Mouse (Mus musculus): ENCODE data around the gene Mmel1. TPM values are rescaled to one million over a fixed set of nuclear protein-coding genes. Genes with fewer than 3 reads are reported as not detected.
A peak's percentile ranks its signal among the peaks of the same experiment; 100 is the strongest.

Mmel1 gene
- polyA plus RNA-seq (2012; rRNA removed): 0.06 and 0.07 TPM in 2 replicates

DNA sequence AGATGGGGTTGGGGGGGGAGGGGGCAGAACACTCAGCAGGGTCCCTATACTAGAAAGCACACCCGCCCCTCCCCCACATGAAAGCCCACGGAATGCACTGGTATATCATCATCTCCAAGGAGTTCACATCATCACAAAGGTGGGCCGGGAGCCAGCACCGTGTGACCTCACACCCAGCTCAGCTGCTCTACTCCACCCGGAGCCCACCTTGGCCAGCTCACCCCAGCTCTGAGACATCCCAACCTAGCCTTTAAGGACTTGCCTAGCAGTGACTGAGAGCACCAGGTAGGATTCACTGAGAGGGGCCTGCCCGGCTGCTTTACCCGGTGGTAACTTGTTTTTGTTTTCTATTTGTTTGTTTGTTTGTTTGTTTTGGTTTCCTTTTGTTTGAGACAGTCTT is at the start of gene Mmel1:
Gene Mmel1, plus strand, starts transcription at position 146 of the 400 bp plus-strand sequence.
- no peak for DNase-seq (ENCODE audit: low spot score)

DNA sequence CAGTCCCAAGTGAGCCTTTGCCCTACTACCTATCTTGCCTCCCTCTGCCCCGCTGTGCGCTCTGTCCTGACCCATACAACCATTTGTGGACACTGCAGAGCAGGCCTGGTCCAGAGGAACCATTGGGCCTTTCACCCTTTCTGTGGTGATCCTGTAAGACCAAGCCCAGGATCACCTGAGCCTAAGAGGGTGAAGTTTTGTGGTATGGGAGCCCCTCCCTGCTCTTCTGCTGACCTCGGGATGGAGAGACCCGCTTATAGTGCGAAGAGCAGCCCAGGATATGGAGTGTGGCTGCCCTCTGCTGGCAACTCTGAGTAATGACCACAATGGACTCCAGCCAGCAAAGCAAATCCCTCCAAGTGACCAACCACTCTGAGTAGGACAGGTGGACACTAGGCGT is 43.7 kb upstream of the Mmel1 start:
- no peak for DNase-seq (ENCODE audit: low spot score)

DNA sequence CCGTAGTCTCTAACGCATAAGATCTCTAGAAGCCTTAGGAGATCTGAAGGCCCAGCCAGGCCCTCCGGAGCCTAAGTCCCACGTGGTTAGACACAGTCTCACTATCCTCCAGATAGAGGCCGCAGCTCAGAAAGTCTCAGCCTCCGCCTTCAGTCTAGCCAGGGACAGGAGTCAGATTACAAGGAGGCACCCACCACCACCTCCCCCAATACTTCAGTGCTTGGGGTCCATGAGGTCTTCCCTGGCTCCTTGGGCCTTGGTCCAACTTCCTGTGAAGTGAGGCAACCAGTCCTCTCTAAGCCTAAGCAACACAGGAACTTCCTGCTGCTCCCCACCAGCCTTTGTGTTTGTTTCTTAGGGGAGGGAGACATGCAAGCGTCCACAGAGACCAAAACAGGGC is 43.2 kb upstream of the Mmel1 start:
- no peak for DNase-seq (ENCODE audit: low spot score)

DNA sequence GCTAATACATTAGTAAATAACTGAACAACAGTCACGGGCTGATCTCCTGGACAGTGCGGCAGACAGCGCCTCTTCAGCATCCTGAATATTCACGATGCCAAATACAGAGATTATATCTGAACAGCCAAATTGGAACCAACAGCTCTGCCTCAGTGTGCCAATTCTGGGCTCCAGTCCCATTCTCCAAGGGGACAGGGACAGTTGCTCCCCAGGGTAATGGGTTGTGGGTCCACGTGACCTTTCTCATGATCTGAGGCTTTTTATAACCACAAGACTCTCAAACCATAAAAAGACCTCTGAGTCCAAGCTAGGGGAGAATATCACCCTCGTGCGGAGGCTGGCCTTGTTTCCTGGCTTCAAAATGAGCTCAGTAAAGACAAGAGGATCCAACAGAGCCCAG is 42.2 kb upstream of the Mmel1 start:
- DNase-seq (ENCODE audit: low spot score): no peak

DNA sequence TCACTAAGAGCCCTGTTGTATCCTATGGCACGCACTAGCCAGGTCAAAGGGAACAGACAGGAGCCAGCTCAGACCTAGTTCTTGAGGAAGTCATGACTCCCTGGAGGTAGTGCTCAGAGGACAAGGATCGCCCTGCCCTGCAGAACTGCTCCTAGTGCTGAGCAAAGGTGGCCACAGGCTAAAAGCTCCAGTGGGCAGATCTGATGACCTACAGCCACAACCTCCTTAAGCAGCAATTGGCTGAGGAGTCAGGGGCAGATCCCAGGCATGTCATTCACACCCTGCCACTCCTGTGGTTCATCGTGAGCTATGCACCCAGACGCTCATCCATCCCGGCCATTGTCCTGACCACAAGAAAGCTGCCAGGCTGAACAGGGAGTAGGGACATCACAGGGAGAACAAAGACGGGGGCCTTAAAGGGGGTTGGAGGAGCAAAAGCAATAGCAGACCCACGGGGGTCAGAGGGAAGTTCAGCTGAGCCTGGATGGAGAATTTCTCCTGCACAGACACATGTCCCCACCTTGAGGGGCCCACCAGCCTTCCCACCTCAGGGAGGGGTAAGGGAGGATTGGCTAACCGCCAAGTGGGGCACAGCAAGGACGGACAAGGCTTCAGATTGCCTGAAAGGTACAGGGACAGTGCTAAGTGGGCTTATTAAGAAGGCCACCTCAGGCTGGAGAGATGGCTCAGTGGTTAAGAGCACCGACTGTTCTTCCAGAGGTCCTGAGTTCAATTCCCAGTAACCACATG is 41.3 kb upstream of the Mmel1 start:
- no peak for DNase-seq (ENCODE audit: low spot score)

DNA sequence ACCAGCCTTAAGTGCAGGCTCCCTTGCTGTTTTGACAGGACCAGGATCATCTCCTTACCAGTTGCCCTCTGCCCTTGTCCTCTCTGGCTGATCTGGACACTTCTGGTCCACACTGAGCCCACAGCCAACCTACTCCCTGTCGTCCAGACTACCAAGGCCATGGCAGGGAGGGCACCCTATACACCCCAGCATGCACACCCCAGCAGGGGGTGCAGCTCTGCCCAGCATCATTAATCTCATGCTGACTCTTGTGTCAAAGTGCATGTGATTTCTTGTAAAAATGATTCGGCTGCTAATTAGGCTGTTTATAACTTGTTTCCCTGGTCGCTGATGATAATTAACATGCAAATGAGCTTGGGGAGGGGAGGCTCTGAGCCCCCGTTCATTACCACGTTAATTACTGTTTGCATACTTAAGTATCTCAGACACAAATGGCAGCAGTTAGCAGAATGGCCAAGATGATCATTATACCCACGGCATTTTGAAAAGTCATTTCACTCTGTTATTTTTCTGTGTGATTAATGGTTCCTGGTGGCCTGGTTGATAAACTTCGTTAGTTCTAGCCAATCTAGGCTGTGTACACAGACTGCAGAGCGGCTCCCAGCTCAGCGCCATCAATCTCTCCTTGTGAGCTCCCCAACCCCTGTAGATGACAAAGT is 37.3 kb upstream of the Mmel1 start:
- no peak for DNase-seq (ENCODE audit: low spot score)

DNA sequence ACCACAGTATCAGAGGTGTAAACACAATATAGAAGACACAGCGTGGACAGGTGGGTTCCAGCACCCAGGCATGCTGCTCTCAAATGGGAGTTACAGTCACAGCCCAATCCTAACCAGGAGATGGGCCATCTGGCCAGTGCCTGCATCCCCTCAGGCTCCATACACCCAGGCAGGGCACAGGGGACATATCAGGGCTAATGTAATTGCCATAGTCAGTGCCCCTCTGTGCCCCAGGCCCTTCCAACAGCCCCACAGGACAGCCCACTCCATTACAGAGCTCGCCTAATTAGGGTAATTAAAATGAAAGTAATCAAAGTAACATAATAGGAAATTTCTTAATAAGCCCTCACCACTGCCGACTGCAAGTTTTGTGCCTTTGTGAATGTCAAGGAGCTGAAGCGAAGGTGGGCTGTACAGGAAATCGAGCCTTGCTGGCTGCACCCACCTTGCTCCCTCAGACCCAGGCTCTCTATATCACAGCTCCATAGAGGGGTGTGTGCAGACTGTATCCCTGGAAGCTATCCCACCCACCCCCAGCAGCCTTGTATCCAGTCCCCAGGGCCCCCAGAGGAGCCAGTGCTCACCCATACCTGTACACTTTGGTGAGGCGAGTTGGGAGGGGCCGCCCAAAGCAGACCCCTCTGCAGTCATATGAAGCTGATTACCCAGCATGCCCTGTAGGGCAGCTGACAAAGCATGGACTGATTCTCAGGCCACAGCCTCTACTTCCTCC is 33.0 kb upstream of the Mmel1 start:
- no peak for DNase-seq (ENCODE audit: low spot score)

DNA sequence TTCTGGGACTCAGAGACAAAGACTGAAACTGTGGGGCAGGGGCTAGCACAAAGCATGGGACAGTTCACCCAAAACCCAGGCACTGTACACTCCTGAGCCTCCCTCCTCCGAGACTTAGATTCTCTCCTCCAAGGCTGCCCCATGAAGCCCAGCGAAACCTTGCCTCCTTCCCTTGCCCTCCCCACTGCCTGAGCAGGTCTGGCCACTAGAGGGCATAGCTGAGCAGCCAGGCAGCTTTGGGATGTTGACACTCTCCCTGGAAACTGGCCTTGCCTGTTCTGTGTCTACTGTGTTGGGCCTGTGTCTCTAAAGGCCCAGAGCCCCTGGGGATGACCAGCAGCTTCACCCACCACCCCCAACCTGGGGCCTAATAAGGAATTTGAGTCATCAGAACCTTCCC is 32.2 kb upstream of the Mmel1 start, which contains the start of gene Ttc34:
Gene Ttc34, plus strand, starts transcription at position 290 of the 400 bp plus-strand sequence.
- DNase-seq (ENCODE audit: low spot score): peak; percentile 67

DNA sequence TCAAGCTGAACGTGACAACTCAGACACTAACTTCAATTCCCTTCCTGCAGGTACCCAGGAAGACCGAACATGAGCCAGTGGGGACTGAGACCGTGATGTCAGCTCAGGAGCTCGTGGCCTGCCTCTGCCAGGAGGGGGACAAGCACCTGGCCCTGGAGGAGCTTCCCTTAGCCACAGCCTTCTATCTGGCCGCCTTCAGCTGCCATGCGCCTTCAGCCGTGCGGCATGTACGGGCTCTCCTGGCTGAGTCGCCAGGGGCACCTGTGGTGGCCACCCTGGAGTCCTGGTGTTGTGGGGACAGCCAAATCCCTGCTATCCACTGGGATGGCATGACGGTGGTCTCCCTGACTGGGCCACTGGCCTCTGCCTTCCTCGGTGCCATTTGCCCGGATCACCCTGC is 30.6 kb upstream of the Mmel1 start:
- DNase-seq (ENCODE audit: low spot score): no peak

DNA sequence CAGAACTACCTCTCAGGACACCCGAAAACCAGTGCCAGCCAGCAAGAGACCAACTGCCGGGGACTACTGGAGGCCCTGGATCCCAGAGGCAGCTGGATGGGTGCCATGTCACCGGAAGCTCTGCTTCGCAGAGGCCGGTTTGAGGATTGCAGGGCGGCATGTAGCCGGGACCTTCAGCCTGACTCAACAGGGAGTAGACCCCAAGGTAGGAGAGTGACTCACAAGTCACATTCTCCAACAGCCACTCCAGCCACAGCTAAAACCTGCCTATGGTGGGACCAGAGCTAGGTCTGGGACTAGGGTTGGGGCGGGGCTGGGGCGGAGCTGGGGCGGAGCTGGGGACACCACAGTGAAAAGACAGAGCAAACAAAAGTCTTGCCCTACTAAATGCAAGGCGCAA is 30.0 kb upstream of the Mmel1 start:
- no peak for DNase-seq (ENCODE audit: low spot score)

DNA sequence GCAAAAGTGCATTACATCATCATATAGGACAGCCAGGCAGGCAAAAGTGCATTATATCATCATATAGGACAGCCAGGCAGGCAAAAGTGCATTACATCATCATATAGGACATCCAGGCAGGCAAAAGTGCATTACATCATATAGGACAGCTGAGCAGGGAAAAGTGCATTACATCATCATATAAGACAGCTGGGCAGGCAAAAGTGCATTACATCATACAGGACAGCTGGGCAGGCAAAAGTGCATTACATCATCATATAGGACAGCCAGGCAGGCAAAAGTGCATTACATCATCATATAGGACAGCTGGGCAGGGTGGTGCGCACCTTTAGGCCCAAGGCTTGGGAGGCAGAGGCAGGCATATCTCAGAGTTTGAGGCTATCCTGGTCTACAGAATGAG is 16.7 kb upstream of the Mmel1 start:
- DNase-seq (ENCODE audit: low spot score): no peak

DNA sequence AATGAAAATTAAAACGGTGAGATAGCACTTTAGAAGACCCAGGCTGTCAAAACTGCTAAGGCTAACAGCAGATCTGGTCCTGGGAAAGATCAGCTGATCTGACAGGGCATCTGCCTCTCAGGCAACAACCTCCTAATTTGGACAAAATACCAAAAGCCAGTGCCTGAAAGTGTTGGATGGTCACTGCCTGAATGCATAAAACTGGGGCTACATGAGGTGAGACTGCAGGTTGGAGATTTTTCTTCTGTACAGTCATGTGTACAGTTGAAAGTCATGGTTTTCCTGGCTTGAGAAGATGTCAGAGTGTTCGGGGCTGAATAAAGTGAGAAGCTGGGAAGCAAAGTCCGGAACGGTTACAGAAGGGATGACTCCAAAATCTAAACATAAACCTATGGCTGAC is 15.5 kb upstream of the Mmel1 start:
- DNase-seq (ENCODE audit: low spot score): no peak

DNA sequence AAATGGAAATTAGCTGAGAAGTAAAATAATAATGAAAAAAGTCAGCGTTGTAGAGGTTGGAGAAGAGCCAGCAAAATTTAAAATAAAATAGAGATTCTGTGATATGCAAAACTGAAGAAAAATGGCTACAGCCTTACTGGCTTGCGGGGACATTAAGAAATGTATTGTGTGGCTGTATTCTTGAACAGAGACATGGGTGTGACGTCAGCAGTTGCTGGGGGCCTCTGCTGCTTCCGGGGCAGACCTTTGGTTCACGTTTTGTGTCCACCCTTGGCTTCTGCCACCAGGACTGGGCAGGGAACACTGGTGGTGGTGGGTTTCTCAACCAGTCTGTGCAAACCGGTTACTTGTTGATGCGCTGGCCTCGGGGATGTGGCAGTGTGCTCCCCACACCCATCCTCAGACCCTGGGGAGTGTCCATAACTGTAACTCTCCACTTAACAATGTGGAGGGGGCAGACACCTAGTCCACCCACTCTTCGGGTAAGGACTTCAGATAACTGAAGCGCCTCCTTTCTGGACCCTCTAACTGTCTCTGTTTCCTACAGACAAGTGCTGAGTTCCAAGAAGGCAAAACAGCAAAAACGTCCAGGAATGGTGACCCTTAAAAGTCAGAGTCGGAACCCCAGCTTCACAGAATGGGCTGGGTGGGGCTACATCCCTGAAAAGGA is 14.6 kb upstream of the Mmel1 start:
- DNase-seq (ENCODE audit: low spot score): no peak

DNA sequence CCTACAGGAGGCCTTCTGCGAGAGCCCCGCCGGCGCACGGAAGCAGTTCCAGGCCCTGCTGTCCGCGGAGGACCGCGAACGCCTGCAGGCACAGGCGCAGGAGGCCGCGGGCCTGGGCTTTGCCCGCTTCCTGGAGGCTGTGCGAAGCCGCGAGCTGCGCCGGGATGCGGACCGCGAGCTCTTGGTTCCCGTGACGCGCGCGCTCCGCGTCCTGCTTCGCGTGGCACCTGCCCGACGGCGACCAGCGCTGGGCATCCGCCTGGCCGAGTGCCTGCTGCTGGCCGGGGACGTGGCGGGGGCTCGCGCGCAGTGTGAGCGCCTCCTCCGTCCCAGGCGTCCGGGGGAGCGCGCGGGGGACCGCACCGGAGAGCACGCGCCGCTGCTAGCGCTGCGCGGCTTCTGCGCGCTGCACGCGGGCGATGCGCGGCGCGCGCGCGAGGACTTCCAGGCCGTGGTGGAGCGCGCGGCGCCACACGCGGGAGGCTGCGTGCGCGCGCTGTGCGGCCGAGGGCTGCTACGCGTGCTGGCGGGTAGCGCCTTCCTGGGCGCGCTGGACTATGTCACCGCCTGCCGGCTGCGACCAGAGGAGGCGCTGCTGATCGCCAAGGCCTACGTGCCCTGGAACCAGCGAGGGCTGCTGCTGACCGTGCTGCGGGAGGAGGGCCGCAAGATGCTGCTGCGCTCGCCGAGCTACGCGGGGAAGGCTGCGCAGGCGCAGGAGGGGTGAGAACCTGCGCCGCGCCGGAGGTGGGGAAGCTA is 13.5 kb upstream of the Mmel1 start:
- peak; percentile 68 for DNase-seq (ENCODE audit: low spot score)

DNA sequence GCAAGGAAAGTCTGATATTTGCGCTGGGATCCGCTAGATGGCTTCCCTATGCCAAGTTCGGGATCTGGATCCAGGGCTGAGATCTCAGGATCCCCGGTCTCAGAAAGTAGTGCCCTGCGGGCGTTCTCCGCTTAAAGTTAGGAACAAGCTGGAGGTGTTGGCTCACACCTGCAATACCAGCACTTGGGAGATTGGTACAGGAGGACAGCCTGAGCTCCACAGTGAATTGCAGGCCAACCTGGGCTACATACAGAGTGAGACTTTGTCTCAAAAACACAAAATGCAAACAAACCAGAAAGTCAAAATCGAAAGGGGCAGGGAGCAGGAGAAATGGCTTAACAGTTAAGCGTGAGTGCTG is 12.9 kb upstream of the Mmel1 start:
- DNase-seq (ENCODE audit: low spot score): peak; percentile 32

DNA sequence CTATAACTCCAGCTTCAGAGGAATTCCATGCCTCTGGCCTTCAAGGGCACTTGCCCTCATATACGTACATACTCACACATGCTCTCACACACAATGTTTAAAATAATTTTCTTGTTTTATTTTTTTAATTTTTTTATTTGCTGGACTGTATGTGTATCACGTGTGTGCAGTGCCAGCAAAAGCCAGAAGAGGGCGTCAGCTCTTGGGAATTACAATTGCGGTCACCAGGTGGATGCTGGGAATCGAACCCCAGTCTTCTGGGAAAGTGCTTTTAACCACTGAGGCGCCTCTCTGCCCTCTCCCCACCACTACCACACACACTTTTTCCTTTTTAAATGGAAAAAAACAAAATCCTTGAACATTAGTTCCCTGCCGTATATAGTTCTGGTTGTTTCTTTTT is 12.5 kb upstream of the Mmel1 start:
- DNase-seq (ENCODE audit: low spot score): no peak

DNA sequence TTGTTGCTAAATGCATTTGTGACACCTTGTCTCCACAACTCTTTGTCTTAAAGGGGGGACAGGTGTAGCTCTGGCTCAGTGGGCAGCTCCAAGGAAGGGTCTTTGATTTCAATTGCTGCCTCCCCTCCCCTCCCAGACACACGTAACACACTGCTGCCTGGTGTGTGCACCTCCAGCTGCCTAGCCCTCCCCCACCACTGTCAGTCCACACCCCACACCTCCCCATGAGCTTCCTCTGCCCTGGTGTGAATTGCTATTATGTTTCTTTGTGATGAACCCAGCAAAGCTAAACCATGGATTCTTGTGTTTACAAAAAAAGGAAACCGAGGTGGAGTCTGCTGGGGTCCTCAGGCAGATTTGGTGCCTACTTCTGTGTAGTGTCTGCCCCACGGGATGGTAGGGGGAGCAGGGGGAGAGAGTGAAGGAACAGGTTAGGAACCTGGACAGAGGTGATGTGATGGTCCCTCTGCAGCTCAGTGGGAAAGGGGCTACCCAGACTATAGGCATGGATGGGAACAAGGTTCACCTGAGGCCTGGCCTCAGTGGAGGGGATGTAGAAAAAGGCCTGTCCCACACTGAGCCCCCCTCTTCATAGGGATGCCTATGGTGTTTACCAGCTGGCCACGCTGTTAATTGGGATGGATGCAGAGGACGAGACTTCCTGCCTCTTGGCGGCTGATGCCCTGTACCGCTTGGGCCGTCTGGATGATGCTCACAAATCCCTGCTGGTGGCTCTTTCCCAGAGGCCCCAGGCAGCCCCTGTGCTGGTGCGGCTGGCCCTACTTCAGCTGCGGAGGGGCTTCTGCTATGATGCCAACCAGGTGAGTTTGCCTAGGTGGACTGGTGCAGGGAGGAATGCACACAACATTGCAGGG is 11.8 kb upstream of the Mmel1 start:
- no peak for DNase-seq (ENCODE audit: low spot score)

DNA sequence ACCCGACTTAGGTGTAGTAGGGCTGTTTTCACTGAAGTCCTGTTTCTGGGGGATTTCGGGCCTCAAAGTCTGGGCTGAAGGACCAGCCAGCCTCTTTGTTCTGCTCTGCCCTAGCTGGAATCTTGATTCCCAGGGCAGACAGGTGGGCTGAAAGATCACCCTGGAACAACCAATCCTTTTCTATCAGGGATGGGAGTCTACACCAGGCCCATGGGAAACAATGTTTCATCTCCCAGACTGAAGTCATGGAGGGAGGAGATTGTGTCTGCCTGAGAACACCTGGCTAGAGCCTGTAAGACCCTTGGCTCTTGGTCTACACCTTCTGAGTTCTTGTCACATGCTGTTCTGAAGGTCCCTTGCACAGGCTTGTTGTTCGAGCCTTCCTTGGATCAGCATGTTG is 10.8 kb upstream of the Mmel1 start:
- no peak for DNase-seq (ENCODE audit: low spot score)

DNA sequence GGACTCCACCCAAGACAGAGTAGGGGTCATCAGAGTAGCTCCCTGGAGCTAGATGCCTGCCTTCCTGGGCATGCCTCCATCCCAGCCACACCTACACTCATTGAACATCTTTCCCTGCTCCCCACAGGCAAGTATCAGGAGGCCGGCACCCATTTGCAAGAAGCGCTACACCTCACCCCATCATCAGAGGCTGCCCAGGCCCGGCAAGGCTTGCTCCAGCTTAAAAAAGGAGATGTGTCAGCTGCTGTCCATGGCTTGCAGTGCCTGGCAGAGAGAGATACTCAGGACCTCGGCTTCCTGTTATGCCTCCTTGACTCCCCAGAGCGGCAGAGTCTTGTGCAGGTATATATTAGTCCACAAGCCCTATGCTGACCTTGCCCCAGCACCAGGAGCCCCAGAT is 7.4 kb upstream of the Mmel1 start:
- DNase-seq (ENCODE audit: low spot score): no peak

DNA sequence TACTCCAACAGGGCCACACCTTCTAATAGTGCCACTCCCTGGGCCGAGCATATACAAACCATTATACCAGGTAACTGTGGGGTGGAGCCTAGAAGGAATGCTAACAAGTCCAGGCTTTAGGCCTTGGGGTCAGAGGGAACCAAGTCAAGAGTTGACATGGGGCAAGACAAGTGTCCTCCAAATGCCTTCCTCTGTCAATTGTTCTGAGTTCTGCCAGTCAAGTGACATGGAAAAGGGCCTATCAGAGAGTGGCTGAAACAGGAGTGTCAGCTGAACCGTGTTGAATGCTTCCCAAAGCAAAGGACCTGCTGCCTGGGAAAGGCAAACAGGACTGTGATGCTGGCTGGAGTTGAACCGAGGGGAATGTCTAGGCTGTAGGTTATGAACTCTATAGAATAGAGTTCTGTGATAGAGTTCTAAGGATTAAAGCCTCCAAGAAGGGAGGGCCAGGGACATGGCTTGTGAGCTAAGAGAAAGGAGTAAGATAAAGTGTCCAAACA is 5.9 kb upstream of the Mmel1 start:
- DNase-seq (ENCODE audit: low spot score): no peak

All from urinary bladder, adult 2 months (tissue).